Mouse (Mus musculus): ENCODE measurements at regions not wholly inside any gene's neighbourhood (a gene's known extent, or its start where the extent isn't known, plus 50 kb on each side); places are given as distances from the start of the nearest gene placed in this dataset.

- TF ChIP-seq CTCF (IDR thresholded peaks at IDR 0.05; ENCODE audit: insufficient read depth, low read length) (no peak), POLR2A (IDR thresholded peaks at IDR 0.05; ENCODE audit: borderline replicate concordance, extremely low read depth, low read depth, low read length) (no peak)
Observed at GRCm38 (mm10) chr10:27994376-27995034, 80.1 kb upstream of the Ptprk start.

All from lung, adult 2 months (tissue).